Mouse (Mus musculus) liver, embryonic 14.5 days (tissue): ENCODE data around the gene Rdm1. TPM values are rescaled to one million over a fixed set of nuclear protein-coding genes. Genes with fewer than 3 reads are reported as not detected.
A peak's percentile ranks its signal among the peaks of the same experiment; 100 is the strongest.
"Not testable (repeated sequence)": the region's sequence is repeated elsewhere in the genome, so short reads cannot be mapped to it uniquely, and the experiment has no call there.

Experiments used
- ATAC-seq: fragments of 200-750 bp; cut with Nextera tagmentation; 2 replicates; pipeline ENCODE4 v1.8.0; 2017; ENCODE audit warnings: moderate number of reproducible peaks, mild to moderate bottlenecking, moderate library complexity; ENCODE audit not compliant: insufficient read depth
- DNase-seq, 3 experiments: peaks; one replicate each; pipeline ENCODE4 v3.0.0-alpha.2; 2012 to 2013; ENCODE audit warnings: low read depth in 3 of 3, low spot score in 3 of 3
- H3K27ac ChIP-seq: fragments of 300-500 bp; sonication (generic); 2 replicates; pipeline ENCODE4 v1.5.1; 2014; ENCODE audit warnings: moderate library complexity, mild to moderate bottlenecking, control low read depth, inconsistent platforms
- H3K27me3 ChIP-seq: fragments of 300-500 bp; sonication (generic); 2 replicates; pipeline ENCODE4 v1.6.1; 2014; ENCODE audit warnings: mild to moderate bottlenecking, low read length, moderate library complexity; ENCODE audit not compliant: control insufficient read depth, insufficient read depth
- H3K36me3 ChIP-seq: fragments of 300-500 bp; sonication (generic); replicated peaks from 2 replicates; pipeline ENCODE4 v1.6.1; 2014; ENCODE audit warnings: low read depth; ENCODE audit not compliant: control insufficient read depth, insufficient read depth
- H3K4me1 ChIP-seq, 2 experiments: fragments of 200-500 bp in 1 of 2; fragments of 300-500 bp in 1 of 2; sonication (generic) in 1 of 2; replicated peaks; 2 replicates each; pipeline ENCODE4 v1.6.1; 2012 to 2014; ENCODE audit warnings: antibody characterized with exemption in 1 of 2, inconsistent platforms in 1 of 2, low read length in 1 of 2; ENCODE audit not compliant: control insufficient read depth in 2 of 2, insufficient read depth in 2 of 2
- H3K4me2 ChIP-seq: fragments of 300-500 bp; sonication (generic); 2 replicates; pipeline ENCODE4 v1.6.1; 2014; ENCODE audit warnings: low read depth, mild to moderate bottlenecking, control low read depth, moderate library complexity
- H3K4me3 ChIP-seq, 2 experiments: fragments of 200-500 bp in 1 of 2; fragments of 300-500 bp in 1 of 2; sonication (generic) in 1 of 2; 2 replicates each; pipeline ENCODE4 v1.5.1; 2012 to 2014; ENCODE audit warnings: low read depth in 2 of 2, low read length in 2 of 2, mild to moderate bottlenecking in 2 of 2, control low read depth in 1 of 2, inconsistent platforms in 1 of 2, moderate library complexity in 1 of 2; ENCODE audit not compliant: insufficient read depth in 1 of 2
- H3K9ac ChIP-seq: fragments of 300-500 bp; sonication (generic); replicated peaks from 2 replicates; pipeline ENCODE4 v1.6.1; 2014; ENCODE audit warnings: mild to moderate bottlenecking, control low read depth, moderate library complexity
- H3K9me3 ChIP-seq: fragments of 300-500 bp; sonication (generic); 2 replicates; pipeline ENCODE4 v1.6.1; 2016; ENCODE audit warnings: low read length, mixed read lengths; ENCODE audit not compliant: control insufficient read depth
- CTCF ChIP-seq: IDR thresholded peaks from 2 replicates; pipeline ENCODE4 v1.5.1; 2016; ENCODE audit warnings: antibody characterized with exemption, low read depth, control low read depth
- EP300 ChIP-seq: IDR thresholded peaks from 2 replicates; pipeline ENCODE4 v1.6.1; 2016; ENCODE audit warnings: antibody characterized with exemption, low read depth
- WGBS: fragments of 180-500 bp; shearing (Covaris S2); extraction: QIAGEN DNeasy Blood & Tissue Kit; methylation state at CpG from one replicate; pipeline ENCODE4 v1.1.7; 2014; ENCODE audit not compliant: insufficient replicate concordance; 5-methylcytosine and 5-hydroxymethylcytosine counted together
- polyA plus RNA-seq, 2 experiments: library from polyadenylated mRNA; depleted of rRNA in 1 of 2; stranded (reverse) in 1 of 2; unstranded in 1 of 2; fragments of >200 nt; fragmentation: Nextera tagmentation in 1 of 2; extraction: Ambion mirVana in 1 of 2; gene quantifications; 2 replicates each; pipeline versions ENCODE4 v1.2.1 to v1.2.3; 2012 to 2014

The Rdm1 gene
- polyA plus RNA-seq, 2 experiments, result 5.7 to 9.4 TPM

GRCm38 (mm10) chr11:101656356-101656755 is 29.4 kb downstream of the Rdm1 start:
- Histone ChIP-seq H3K4me3 (no peak overlapping the region), H3K4me1 (peaks cover 4 to 7% of the 10 kb centered on the region in 2 experiments; a peak in 2 of 4 replicates), H3K9me3 (no peaks in the 10 kb centered on the region), H3K27me3 (no peaks in the 10 kb centered on the region), H3K4me2 (no peak overlapping the region), H3K36me3 (no peaks in the 10 kb centered on the region), H3K9ac (no peak overlapping the region), H3K27ac (no peak overlapping the region)
- 71% methylated on average over 4 of the region's 4 CpGs for WGBS
- ATAC-seq (no peak), DNase-seq (no peak)
- TF ChIP-seq EP300, result no peak
- TF ChIP-seq CTCF, result no peak

- H3K4me3 ChIP-seq, result no peak overlapping the region
Measured at GRCm38 (mm10) chr11:101657528-101657885, 30.5 kb downstream of the Rdm1 start.

GRCm38 (mm10) chr11:101657886-101658750 is 31.1 kb downstream of the Rdm1 start:
- DNase-seq, result peak; percentile 80 to 88 (median 85)
- H3K9ac ChIP-seq, result peak overlapping the region; percentile 56
- H3K4me3 ChIP-seq, H3K27me3 ChIP-seq, H3K36me3 ChIP-seq, H3K9me3 ChIP-seq: not testable (repeated sequence)
- peak overlapping the region; percentile 47 for H3K4me2 ChIP-seq
- H3K4me1 ChIP-seq, result peaks cover 4 to 13% of the 10 kb centered on the region in 2 experiments; a peak in 3 of 4 replicates
- WGBS, result under 1% methylated on average over 38 of the region's 40 CpGs
- peak; percentile 61 for TF ChIP-seq EP300
- peak overlapping the region; percentile 75 for H3K27ac ChIP-seq
- ATAC-seq, result peak; percentile 90

More at GRCm38 (mm10) chr11:101657528-101657885, 30.5 kb downstream of the Rdm1 start:
- TF ChIP-seq EP300, result no peak
- TF ChIP-seq CTCF, result no peak
- DNase-seq (no peak), ATAC-seq (no peak)
- H3K27ac ChIP-seq, result peak overlapping the region; percentile 75
- no peaks in the 10 kb centered on the region for H3K27me3 ChIP-seq
- H3K9ac ChIP-seq, result peak overlapping the region; percentile 56
- WGBS, result 8% methylated on average over 3 of the region's 3 CpGs
- no peaks in the 10 kb centered on the region for H3K9me3 ChIP-seq
- peak overlapping the region; percentile 47 for H3K4me2 ChIP-seq
- H3K36me3 ChIP-seq, result no peaks in the 10 kb centered on the region
- peaks cover 4 to 13% of the 10 kb centered on the region in 2 experiments; a peak in 2 of 4 replicates for H3K4me1 ChIP-seq

GRCm38 (mm10) chr11:101658751-101659558 is 32.0 kb downstream of the Rdm1 start:
- Histone ChIP-seq H3K36me3 (no peaks in the 10 kb centered on the region), H3K27me3 (no peaks in the 10 kb centered on the region), H3K9ac (no peak overlapping the region), H3K9me3 (no peaks in the 10 kb centered on the region), H3K4me3 (no peak overlapping the region), H3K4me2 (no peak overlapping the region), H3K27ac (peak overlapping the region; percentile 70), H3K4me1 (peaks cover 4 to 13% of the 10 kb centered on the region in 2 experiments; a peak in 3 of 4 replicates)
- peak; percentile 70 to 84 (median 71) for DNase-seq
- ATAC-seq, result peak; percentile 19
- 24% methylated on average over 10 of the region's 10 CpGs for WGBS
- TF ChIP-seq EP300 (0 out of 2 replicates have a peak, but pooled peaks have one; percentile 2), CTCF (peak; percentile 79)

- H3K9me3 ChIP-seq, result no peaks in the 10 kb centered on the region
- peaks cover 4 to 13% of the 10 kb centered on the region in 2 experiments for H3K4me1 ChIP-seq
- DNase-seq, result no peak
- 63% methylated on average over 7 of the region's 7 CpGs for WGBS
- H3K27ac ChIP-seq, result no peak overlapping the region
- H3K27me3 ChIP-seq, result no peaks in the 10 kb centered on the region
- no peak overlapping the region for H3K9ac ChIP-seq
- TF ChIP-seq CTCF (no peak), EP300 (no peak)
- no peak overlapping the region for H3K4me2 ChIP-seq
- ATAC-seq, result no peak
- no peak overlapping the region for H3K4me3 ChIP-seq
- no peaks in the 10 kb centered on the region for H3K36me3 ChIP-seq
Measured at GRCm38 (mm10) chr11:101661191-101661590, 34.2 kb downstream of the Rdm1 start.
